Mouse (Mus musculus) A20 (cell line): ENCODE data around the gene Abracl.

Experiments
- DNase-seq: peaks from one replicate; pipeline ENCODE4 v3.0.0-alpha.2; 2011; ENCODE audit warnings: low read depth, low spot score

Abracl gene

GRCm38 (mm10) chr10:18022312-18022711 lies 776 bp downstream of the Abracl start:
- peak; percentile 83 for DNase-seq

GRCm38 (mm10) chr10:18021576-18022311 lies 1.3 kb downstream of the Abracl start:
- no peak for DNase-seq

GRCm38 (mm10) chr10:18020846-18021245 lies 2.2 kb downstream of the Abracl start:
- DNase-seq: no peak

- DNase-seq: no peak
Observed at GRCm38 (mm10) chr10:18020443-18020842, 2.6 kb downstream of the Abracl start.

- DNase-seq: no peak
Observed at GRCm38 (mm10) chr10:18011761-18012160, 11.3 kb downstream of the Abracl start.

GRCm38 (mm10) chr10:18009744-18010143 lies 13.3 kb downstream of the Abracl start:
- DNase-seq: no peak

- no peak for DNase-seq
Observed at GRCm38 (mm10) chr10:18008118-18008517, 15.0 kb downstream of the Abracl start.

- no peak for DNase-seq
Observed at GRCm38 (mm10) chr10:18007243-18007642, 15.8 kb downstream of the Abracl start.

- DNase-seq: no peak
Observed at GRCm38 (mm10) chr10:18006756-18007155, 16.3 kb downstream of the Abracl start.

- no peak for DNase-seq
Observed at GRCm38 (mm10) chr10:18005136-18005955, 17.7 kb downstream of the Abracl start.

- no peak for DNase-seq
Observed at GRCm38 (mm10) chr10:18003966-18004637, 19.0 kb downstream of the Abracl start.

GRCm38 (mm10) chr10:17990576-17990975 lies 32.5 kb downstream of the Abracl start:
- DNase-seq: peak; percentile 14

- DNase-seq: peak; percentile 73
Observed at GRCm38 (mm10) chr10:17989136-17989535, 34.0 kb downstream of the Abracl start.

- DNase-seq: no peak
Observed at GRCm38 (mm10) chr10:17987823-17988423, 35.2 kb downstream of the Abracl start.

GRCm38 (mm10) chr10:17983313-17983712 lies 39.8 kb downstream of the Abracl start:
- no peak for DNase-seq

GRCm38 (mm10) chr10:17966090-17966489 lies 57.0 kb downstream of the Abracl start:
- no peak for DNase-seq
